Mouse (Mus musculus) cerebellum, adult 11-12 months (tissue): ENCODE results near the gene C1qtnf4.

Source experiments
- DNase-seq: peaks from one replicate; pipeline ENCODE4 v3.0.0; 2022

Gene C1qtnf4

DNA sequence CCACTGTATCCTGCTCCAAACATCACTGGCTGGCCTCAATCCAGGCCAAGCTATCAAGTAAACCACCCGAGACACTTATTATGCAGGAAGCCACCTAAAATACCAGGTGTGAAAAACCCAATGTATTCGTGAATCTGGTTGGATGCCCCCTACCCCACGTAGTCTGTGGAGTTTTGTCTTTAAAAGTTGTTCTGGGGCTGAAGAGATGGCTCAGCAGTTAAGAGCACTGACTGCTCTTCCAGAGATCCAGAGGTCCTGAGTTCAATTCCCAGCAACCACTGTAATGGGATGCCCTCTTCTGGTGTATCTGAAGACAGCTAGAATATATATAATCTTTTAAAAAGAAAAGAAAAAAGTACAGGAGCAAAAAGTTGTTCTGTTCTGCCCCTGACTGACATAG is 52.7 kb downstream of the C1qtnf4 start:
- DNase-seq = no peak

DNA sequence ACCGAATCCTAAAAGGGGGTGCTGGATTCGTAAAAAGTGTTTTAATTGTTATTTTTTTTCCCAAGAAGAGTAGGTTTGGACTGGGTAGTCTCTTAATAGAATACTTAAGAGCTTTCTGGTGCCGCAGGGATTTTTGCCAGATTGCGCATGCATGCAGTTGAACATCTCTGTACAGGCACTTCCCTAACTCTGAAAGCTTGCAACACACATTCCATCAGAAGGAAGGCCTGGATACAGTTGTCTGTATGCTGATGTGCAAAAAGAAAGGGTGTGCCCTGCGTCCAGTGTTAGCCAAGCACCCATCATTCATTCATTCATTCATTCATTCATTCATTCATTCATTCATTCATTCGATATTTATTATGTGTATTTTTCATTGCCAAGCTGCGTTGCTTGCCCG is 54.1 kb downstream of the C1qtnf4 start:
- DNase-seq = no peak
